ENCODE assay signal across 17 mouse cellular contexts in genomic region chr5:24950891-24951574, GRCm38 (mm10).
DNase-seq lines count a peak whose midpoint lies in the region; ATAC-seq and TF ChIP-seq lines count a peak whose summit lies in the region.
"Had no signal": no experiment of that assay in that cellular context is flagged by ENCODE, and none has a peak within 500 bp of the region (broad histone marks: within the 10 kb centered on the region; RNA-seq: fewer than 3 reads in every experiment).

No protein-coding gene starts in this region.

- intact Hi-C loops in left cerebral cortex, postnatal 14 days (cut with DNase I) = no loop called here

- no peak overlapping the region for H3K9ac ChIP-seq in liver, postnatal 0 days (replicated peaks)
- no peak overlapping the region for H3K9ac ChIP-seq in liver, embryonic 12.5 days
- H3K9ac ChIP-seq: embryonic facial prominence, embryonic 12.5 days; forebrain, embryonic 13.5 days; forebrain, embryonic 15.5 days; forebrain, postnatal 0 days had no signal

- H3K27me3 ChIP-seq in liver, postnatal 0 days (ENCODE audit: insufficient read depth, low read length) = no peaks in the 10 kb centered on the region
- H3K27me3 ChIP-seq in liver, embryonic 12.5 days (replicated peaks) = peaks cover 72% of the 10 kb centered on the region
- H3K27me3 ChIP-seq: embryonic facial prominence, embryonic 12.5 days; forebrain, embryonic 13.5 days; forebrain, embryonic 15.5 days had no signal

- no peak overlapping the region for H3K4me2 ChIP-seq in liver, postnatal 0 days (ENCODE audit: low read depth, low read length)
- no peak overlapping the region for H3K4me2 ChIP-seq in liver, embryonic 12.5 days
- H3K4me2 ChIP-seq: embryonic facial prominence, embryonic 12.5 days; forebrain, embryonic 13.5 days; forebrain, embryonic 15.5 days had no signal

- H3K9me3 ChIP-seq in liver, postnatal 0 days (ENCODE audit: low read length) = no peaks in the 10 kb centered on the region
- no peaks in the 10 kb centered on the region for H3K9me3 ChIP-seq in liver, embryonic 12.5 days (replicated peaks)
- H3K9me3 ChIP-seq: embryonic facial prominence, embryonic 10.5 days; forebrain, embryonic 13.5 days; forebrain, embryonic 15.5 days had no signal

- H3K27ac ChIP-seq in layer of hippocampus, adult 2 months = peak overlapping the region; percentile 62
- 0 out of 2 replicates have a peak overlapping the region, but pooled peaks have one; percentile 16 for H3K27ac ChIP-seq in liver, postnatal 0 days (ENCODE audit: low read depth)
- H3K27ac ChIP-seq in liver, embryonic 12.5 days = no peak overlapping the region
- H3K27ac ChIP-seq: embryonic facial prominence, embryonic 10.5 days; embryonic facial prominence, embryonic 12.5 days; forebrain, embryonic 13.5 days had no signal

- no peak for TF ChIP-seq EP300 in liver, postnatal 0 days (IDR thresholded peaks at IDR 0.05; ENCODE audit: low read depth)

- H3K4me1 ChIP-seq in liver, postnatal 0 days (ENCODE audit: insufficient read depth) = peaks cover 13% of the 10 kb centered on the region
- H3K4me1 ChIP-seq in liver, embryonic 12.5 days = no peaks in the 10 kb centered on the region; the same call in 1 of the 2 replicates

- no peak for DNase-seq in layer of hippocampus, adult 2 months (ENCODE audit: low spot score in 2 of 2)
- DNase-seq in layer of hippocampus, adult 11-12 months (ENCODE audit: low spot score) = no peak
- no peak for DNase-seq in liver, postnatal 0 days
- no peak for DNase-seq in left cerebral cortex, postnatal 14 days (ENCODE audit: low spot score in 2 of 2)
- DNase-seq: adrenal gland, adult 8-10 months; adrenal gland, postnatal 25 days; cerebellum, adult 11-12 months; cerebellum, adult 2 months; cerebellum, adult 9-10 months; cerebellum, postnatal 10 days; cerebellum, postnatal 25 days had no signal

- WGBS in liver, postnatal 0 days (ENCODE audit: insufficient replicate concordance) = 66% methylated on average over 7 of the region's 7 CpGs
- 68% methylated on average over 7 of the region's 7 CpGs for WGBS in liver, embryonic 12.5 days (ENCODE audit: insufficient replicate concordance)

- no peak overlapping the region for H3K4me3 ChIP-seq in layer of hippocampus, adult 2 months
- no peak overlapping the region for H3K4me3 ChIP-seq in liver, postnatal 0 days (ENCODE audit: low read depth, low read length)
- no peak overlapping the region for H3K4me3 ChIP-seq in liver, embryonic 12.5 days
- H3K4me3 ChIP-seq: embryonic facial prominence, embryonic 10.5 days; embryonic facial prominence, embryonic 12.5 days; forebrain, embryonic 13.5 days; forebrain, embryonic 15.5 days had no signal

- no peak for TF ChIP-seq CTCF in layer of hippocampus, adult 2 months (conservative IDR thresholded peaks at IDR 0.05)
- TF ChIP-seq CTCF in liver, postnatal 0 days (IDR thresholded peaks at IDR 0.05; ENCODE audit: low read depth) = no peak

- no peaks in the 10 kb centered on the region; the same call in 1 of the 2 replicates for H3K36me3 ChIP-seq in liver, postnatal 0 days (replicated peaks; ENCODE audit: insufficient read depth, low read length)
- H3K36me3 ChIP-seq in liver, embryonic 12.5 days = no peaks in the 10 kb centered on the region
- H3K36me3 ChIP-seq: embryonic facial prominence, embryonic 10.5 days; embryonic facial prominence, embryonic 12.5 days; forebrain, embryonic 15.5 days had no signal

- ATAC-seq in liver, postnatal 0 days = peak; percentile 81
- ATAC-seq in liver, embryonic 12.5 days = no peak
- ATAC-seq: forebrain, embryonic 13.5 days had no signal
